Mouse (Mus musculus) liver, postnatal 0 days (tissue): ENCODE measurements at regions not wholly inside any gene's neighbourhood (a gene's known extent, or its start where the extent isn't known, plus 50 kb on each side); places are given as distances from the start of the nearest gene placed in this dataset.
A peak's percentile ranks its signal among the peaks of the same experiment; 100 is the strongest.

ENCODE experiments used
- CTCF ChIP-seq: sonication (generic); IDR thresholded peaks from 2 replicates; pipeline ENCODE4 v1.5.1; 2016; ENCODE audit warnings: antibody characterized with exemption, low read depth
- EP300 ChIP-seq: IDR thresholded peaks from 2 replicates; pipeline ENCODE4 v1.6.1; 2016; ENCODE audit warnings: antibody characterized with exemption, low read depth, mild to moderate bottlenecking

DNA sequence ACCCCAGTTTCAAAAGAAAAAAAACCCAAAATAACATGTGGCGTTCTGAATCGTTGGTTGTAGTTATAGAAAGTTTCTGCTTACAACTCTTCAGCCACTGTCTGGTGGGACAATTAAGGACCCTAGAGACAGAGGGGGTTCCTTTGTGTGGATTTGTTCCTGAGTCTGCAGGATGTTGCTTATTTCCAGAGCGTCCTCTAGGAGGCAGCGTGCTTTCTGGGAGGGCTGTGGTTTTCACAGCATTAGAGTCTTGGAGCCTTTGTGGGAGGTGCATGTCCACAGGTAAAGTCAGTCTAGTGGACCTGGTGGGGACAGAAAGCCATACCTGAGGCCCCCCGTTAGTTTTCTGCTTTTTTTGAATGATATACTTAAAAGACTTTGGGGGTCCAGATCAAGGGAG is 165.8 kb upstream of the Eef2kmt start:
- TF ChIP-seq CTCF (peak; percentile 25; the same call in 1 of the 2 replicates), EP300 (no peak)
